Mouse (Mus musculus) neutrophil, adult 5-6 weeks (primary cell): ENCODE measurements around the gene Ptn. TPM values are rescaled to one million over a fixed set of nuclear protein-coding genes. Genes with fewer than 3 reads are reported as not detected.

Experiments
- ATAC-seq: fragments of 151-379, 151-347 bp; 2 replicates; pipeline ENCODE4 v1.8.0; 2017; ENCODE audit warnings: mild to moderate bottlenecking, moderate TSS enrichment; ENCODE audit not compliant: insufficient number of reproducible peaks, poor library complexity, low FRiP score, severe bottlenecking; ENCODE audit errors: extremely low read depth
- total RNA-seq: library from RNA; stranded (forward); fragments of 200-1000 nt; gene quantifications from 2 replicates; pipeline ENCODE4 v1.2.3, GENCODE M21; 2017

Gene Ptn
- total RNA-seq, 1 experiment from 2014 or later = not detected

DNA sequence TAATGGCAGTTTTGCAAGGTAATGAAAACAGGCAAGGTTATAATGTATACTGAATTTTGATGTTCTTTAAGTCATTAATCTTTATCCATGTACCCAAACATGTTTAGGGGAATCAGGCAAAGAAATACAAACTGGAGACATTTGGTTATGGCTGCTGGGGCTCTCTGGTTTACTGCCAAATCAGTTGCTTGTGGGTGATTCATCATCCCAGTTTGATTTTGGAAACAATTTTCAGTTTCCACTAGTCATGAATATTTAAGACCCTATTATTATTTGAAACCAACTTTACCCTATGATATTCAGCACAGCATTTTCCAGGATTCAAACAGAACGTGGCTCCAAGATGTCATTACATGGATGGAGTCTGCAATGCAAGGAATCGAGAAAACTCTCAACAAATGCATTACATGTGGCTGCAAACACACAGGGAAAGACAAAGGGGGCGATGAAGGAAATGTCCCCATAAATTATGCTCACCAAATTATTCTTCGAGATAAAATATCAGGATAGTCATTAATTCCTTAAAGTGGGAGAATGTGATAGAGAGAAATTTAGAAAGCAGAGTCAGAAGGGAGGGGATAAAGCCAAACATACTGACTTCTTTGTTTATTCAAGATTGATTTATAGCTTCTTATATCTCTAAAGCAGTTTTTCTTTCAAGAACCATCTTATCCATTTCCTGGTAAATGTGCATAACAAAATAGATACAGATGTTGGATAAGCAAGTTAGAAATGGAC, 8.4 kb upstream of the Ptn start:
- no peak for ATAC-seq

GRCm38 (mm10) chr6:36816666-36817065, 6.6 kb upstream of the Ptn start:
- ATAC-seq = no peak

DNA sequence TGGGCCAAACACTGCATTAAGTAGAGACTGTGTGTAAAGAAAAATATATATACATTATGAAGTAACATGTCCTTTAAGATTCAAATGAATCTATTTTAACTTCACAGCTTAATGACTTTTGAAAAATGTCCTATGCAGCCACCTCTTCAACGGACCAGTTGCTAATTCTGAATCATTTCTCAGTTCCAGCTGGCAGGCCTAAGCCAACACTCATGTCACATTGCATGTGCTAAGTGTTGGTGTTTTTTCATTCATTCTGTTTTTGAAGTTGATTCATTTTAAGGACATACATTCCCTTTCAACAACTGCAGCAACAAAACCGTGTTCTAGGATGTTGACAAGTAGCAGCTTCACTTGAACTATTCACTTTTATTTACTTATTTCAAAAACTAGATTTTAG, 6.0 kb upstream of the Ptn start:
- no peak for ATAC-seq

- no peak for ATAC-seq
These were observed 2.9 kb upstream of the Ptn start for GRCm38 (mm10) chr6:36812666-36813515.

DNA sequence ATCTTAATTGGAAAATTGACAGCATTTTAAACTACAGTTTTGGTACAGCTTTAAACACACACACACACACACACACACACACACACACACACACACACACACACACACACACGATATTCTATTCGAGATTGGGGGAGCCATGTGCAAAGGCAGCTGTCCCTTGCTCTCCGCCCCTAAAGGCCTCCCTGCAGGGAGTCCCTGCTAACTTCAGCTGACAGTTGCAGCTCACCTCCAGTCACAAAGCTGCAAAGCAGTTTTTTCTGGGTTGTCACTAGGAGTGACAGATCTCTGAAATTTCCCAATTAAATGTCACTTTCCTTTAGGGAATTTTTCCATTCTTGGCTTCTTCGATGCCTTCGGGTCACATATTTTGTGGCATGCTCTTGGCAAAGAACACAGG, 428 bp upstream of the Ptn start:
- ATAC-seq = no peak

DNA sequence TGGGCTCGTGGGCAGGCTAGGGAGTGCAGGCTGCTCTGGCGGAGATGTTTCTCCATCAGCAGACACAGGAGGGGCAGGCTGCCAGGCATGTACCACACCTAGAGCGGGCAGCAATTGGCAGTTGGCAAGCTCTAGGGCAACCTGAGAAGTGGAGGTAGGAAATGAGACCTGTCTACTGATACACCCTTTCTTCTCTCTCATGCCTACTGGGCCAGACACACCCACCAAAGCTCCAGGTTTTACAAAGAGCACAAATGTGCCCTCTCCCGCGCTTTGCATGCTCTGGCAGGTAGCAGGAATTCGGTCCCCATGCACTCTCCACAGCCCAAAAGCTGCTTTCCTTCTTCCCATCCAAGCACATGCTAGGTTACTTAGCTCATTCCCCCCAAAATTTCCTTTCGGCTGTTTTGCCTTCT, 701 bp downstream of the Ptn start:
- no peak for ATAC-seq

- ATAC-seq = no peak
These were observed 1.5 kb downstream of the Ptn start for GRCm38 (mm10) chr6:36808306-36809058.

DNA sequence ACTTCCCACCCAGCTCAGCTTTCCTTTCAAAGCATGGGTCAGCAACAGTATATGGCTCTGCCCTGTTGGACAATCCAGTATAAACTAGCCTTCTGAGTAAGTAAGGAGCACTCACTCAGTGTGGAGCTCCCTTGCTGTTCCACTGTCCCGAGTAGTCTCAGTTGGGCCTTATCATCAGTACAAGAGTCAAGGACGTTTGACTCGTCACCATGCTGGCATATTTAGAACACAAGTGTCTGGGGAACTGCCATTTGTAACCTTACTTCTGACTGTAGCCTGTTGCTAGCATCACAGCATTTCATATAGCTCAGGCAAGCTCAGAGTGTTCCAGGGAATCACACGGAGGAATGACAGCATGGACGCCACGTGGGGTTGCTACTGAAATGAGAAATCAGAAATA, 3.1 kb downstream of the Ptn start:
- ATAC-seq = no peak

GRCm38 (mm10) chr6:36800309-36800946, 9.6 kb downstream of the Ptn start:
- no peak for ATAC-seq

GRCm38 (mm10) chr6:36797066-36797655, 12.9 kb downstream of the Ptn start:
- ATAC-seq = no peak

DNA sequence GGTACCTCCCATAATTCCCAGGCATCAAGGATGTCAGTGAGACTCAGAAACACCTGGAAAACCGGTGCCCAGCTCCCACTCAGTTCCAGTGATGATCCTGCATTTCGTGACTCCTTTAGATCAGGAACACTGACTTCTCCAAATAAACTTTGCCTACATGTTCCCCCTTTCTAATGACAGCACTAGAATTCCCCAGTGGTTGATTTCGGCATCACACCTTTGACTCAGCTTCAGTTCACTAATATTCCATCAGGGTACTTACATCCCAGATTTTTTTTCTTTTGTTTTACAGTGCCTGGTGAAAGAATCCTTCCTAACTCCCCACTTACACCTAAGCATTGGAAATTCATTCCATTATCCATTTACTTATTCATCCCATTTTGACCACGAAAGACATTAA, 15.5 kb downstream of the Ptn start:
- no peak for ATAC-seq

GRCm38 (mm10) chr6:36793775-36794174, 16.2 kb downstream of the Ptn start:
- ATAC-seq = no peak

GRCm38 (mm10) chr6:36789261-36789660, 20.8 kb downstream of the Ptn start:
- ATAC-seq = no peak

DNA sequence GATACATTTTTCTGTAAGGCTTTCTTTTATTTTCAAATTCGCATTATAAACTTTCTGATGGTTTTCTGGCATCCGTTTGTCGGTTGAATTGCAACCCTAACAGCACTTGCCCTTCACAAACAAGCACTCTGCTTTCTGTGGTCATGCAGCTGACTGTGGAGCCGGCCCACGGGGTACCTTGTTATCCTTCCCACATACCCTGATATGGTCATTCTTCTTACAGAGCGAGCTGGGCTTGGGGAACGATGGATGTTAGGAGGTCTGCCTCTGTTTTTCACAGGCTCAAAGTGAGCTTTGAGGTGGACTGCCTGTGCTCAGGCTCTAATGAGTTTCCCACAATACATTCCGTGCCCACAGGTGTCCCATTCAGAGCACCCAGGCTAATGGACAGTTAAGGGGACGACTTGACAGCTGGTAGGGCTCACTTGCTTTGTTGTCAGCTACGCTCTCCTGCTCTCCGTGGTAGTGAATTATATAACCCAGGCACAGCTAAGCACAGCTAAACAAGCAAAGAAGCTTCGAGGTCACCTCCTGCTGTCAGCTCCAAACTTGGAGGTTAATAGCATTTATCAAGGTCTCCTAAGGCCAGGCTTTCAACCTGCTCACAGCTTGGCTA, 21.3 kb downstream of the Ptn start:
- ATAC-seq = no peak

DNA sequence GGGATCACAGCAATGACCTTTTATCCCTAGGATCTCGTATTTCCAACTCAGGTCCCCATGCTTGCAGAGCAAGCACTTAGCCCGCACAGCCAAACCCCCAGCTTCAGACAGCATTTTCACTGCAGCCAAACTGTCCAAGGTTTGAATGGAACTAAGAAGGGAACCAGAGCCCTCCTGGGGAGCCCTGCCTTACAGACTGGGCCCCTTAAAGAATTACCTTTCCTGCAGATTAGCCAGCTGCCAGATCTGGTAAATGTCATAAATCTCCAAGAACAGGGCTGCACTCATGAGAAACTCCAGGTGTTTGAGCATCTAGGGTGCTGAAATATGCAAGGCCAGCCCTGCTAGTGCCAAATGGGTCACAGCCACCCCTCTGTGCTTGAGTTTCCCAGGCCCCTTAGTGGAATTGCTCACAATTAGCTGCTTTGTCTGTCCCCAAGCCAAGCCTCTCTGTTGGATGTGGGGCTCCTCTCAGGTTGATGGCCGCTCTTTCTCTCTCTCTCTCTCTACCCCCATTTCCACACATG, 25.3 kb downstream of the Ptn start:
- ATAC-seq = no peak

GRCm38 (mm10) chr6:36782481-36782880, 27.5 kb downstream of the Ptn start:
- no peak for ATAC-seq

DNA sequence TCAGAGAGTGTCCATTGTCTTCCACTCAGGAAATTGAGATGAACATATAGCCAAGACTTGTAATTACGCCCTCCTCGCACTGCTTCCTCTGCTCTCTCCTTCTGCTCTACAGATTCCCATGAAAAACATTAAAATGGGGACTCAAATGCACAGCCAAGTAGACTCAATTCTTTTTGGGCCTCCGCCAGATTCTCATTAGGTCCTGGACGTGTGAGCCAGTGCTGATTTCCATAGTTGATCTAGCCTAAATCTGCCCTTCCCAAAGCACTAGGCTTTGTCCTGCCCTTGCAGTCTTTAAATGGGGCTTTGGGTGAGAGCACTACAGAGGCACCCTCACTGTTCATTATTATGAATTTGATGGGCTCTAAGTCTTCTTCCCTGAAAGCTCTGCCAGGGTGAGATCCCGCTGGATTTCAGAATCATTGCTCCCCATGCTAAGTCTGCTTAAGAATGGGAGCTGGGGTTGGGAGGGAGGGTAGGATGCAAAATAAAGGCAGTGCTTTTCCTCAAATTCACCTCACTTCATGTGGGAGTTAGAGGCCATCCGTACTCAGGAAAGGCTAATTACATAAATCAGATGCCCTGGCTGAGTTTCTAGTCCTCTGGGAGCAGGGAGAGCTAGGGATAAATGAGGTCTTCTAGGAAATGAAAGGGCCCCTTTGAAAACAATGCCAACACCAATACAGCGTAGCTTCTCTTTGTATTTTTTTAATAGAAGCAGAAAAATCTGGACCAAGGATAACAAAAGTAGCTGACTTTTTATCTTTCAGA, 32.3 kb downstream of the Ptn start:
- ATAC-seq = no peak

- ATAC-seq = no peak
These were observed 33.0 kb downstream of the Ptn start for GRCm38 (mm10) chr6:36777039-36777438.
